Mouse (Mus musculus) kidney, postnatal 0 days (tissue): ENCODE measurements around the gene Obscn. TPM values are rescaled to one million over a fixed set of nuclear protein-coding genes. Genes with fewer than 3 reads are reported as not detected.

Experiments
- ATAC-seq: fragments of 200-750 bp; cut with Nextera tagmentation; replicated peaks from 2 replicates; pipeline ENCODE4 v1.8.0; 2017; ENCODE audit warnings: low read depth, moderate number of reproducible peaks, moderate TSS enrichment, moderate library complexity; ENCODE audit not compliant: low FRiP score
- DNase-seq: peaks from one replicate; pipeline ENCODE4 v3.0.0-alpha.2; 2016; ENCODE audit warnings: low spot score
- H3K27ac ChIP-seq: fragments of 300-500 bp; sonication (generic); 2 replicates; pipeline ENCODE4 v1.5.1; 2014; ENCODE audit warnings: mild to moderate bottlenecking
- H3K27me3 ChIP-seq: fragments of 300-500 bp; sonication (generic); 2 replicates; pipeline ENCODE4 v1.6.1; 2014; ENCODE audit warnings: low read length, mixed read lengths; ENCODE audit not compliant: insufficient read depth
- H3K36me3 ChIP-seq: fragments of 300-500 bp; sonication (generic); 2 replicates; pipeline ENCODE4 v1.6.1; 2014; ENCODE audit warnings: low read length, mixed read lengths; ENCODE audit not compliant: insufficient read depth
- H3K4me1 ChIP-seq: fragments of 300-500 bp; sonication (generic); replicated peaks from 2 replicates; pipeline ENCODE4 v1.6.1; 2014; ENCODE audit warnings: antibody characterized with exemption, low read length, mixed read lengths; ENCODE audit not compliant: insufficient read depth
- H3K4me2 ChIP-seq: fragments of 300-500 bp; sonication (generic); 2 replicates; pipeline ENCODE4 v1.6.1; 2014; ENCODE audit warnings: mild to moderate bottlenecking, low read length, moderate library complexity, mixed read lengths
- H3K4me3 ChIP-seq: fragments of 300-500 bp; sonication (generic); replicated peaks from 2 replicates; pipeline ENCODE4 v1.5.1; 2014; ENCODE audit warnings: low read depth, low read length
- H3K9ac ChIP-seq: fragments of 300-500 bp; sonication (generic); 2 replicates; pipeline ENCODE4 v1.6.1; 2014; ENCODE audit warnings: low read depth, low read length
- H3K9me3 ChIP-seq: fragments of 300-500 bp; sonication (generic); replicated peaks from 2 replicates; pipeline ENCODE4 v1.6.1; 2016; ENCODE audit warnings: low read length, inconsistent platforms, mixed read lengths
- CTCF ChIP-seq: IDR thresholded peaks from 2 replicates; pipeline ENCODE4 v1.5.1; 2016; ENCODE audit warnings: antibody characterized with exemption, low read depth, mild to moderate bottlenecking, moderate library complexity
- WGBS: fragments of 180-500 bp; shearing (Covaris S2); extraction: QIAGEN DNeasy Blood & Tissue Kit; methylation state at CpG from one replicate; pipeline ENCODE4 v1.1.7; 2014; 5-methylcytosine and 5-hydroxymethylcytosine counted together
- polyA plus RNA-seq: library from polyadenylated mRNA; unstranded; fragments of >200 nt; fragmentation: Nextera tagmentation; extraction: Ambion mirVana; gene quantifications from 2 replicates; pipeline ENCODE4 v1.2.1, GENCODE M21; 2015

The Obscn gene
- polyA plus RNA-seq, 1 experiment from 2014 or later, result 0.20 TPM

DNA sequence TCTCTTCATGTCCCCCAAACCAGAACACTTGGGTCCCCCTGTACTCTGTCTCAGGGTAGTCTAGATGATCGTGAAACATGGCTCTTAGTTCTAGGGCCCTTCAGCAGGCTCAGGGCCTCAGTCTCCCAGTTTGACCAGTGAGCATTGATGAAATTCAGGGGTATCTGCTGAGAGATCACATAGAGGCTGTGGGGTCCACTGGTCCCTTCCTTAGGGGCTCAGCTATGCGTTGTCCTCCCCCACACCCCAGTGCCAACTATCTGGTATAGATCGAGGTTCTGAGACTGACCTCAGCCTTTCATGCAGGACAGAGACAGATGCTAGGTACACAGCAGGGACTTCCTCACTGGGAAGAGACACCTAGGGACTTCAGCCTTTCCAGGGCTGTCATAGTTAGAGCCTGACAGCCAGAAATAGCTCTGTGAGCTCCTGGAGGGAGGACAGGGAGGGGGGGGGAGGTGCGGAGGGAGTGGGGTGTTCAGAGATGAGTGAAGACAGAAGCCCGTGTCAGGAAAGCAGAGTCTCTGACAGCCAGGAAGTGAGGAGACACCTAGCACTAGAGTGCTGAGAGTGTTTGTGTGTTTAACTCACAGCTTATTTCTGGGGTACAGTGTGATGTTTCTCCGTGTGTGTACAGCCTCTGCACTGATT lies 152.4 kb downstream of the Obscn start:
- no peak for DNase-seq
- no peaks in the 10 kb centered on the region for H3K9me3 ChIP-seq
- peaks cover 22% of the 10 kb centered on the region; the same call in 1 of the 2 replicates for H3K4me1 ChIP-seq
- no peak overlapping the region for H3K4me2 ChIP-seq
- H3K27ac ChIP-seq, result no peak overlapping the region
- no peak for ATAC-seq
- H3K4me3 ChIP-seq, result no peak overlapping the region
- peaks cover 37% of the 10 kb centered on the region for H3K36me3 ChIP-seq
- H3K27me3 ChIP-seq, result no peaks in the 10 kb centered on the region
- no peak for TF ChIP-seq CTCF
- no peak overlapping the region for H3K9ac ChIP-seq
- 83% methylated on average over 6 of the region's 6 CpGs for WGBS

DNA sequence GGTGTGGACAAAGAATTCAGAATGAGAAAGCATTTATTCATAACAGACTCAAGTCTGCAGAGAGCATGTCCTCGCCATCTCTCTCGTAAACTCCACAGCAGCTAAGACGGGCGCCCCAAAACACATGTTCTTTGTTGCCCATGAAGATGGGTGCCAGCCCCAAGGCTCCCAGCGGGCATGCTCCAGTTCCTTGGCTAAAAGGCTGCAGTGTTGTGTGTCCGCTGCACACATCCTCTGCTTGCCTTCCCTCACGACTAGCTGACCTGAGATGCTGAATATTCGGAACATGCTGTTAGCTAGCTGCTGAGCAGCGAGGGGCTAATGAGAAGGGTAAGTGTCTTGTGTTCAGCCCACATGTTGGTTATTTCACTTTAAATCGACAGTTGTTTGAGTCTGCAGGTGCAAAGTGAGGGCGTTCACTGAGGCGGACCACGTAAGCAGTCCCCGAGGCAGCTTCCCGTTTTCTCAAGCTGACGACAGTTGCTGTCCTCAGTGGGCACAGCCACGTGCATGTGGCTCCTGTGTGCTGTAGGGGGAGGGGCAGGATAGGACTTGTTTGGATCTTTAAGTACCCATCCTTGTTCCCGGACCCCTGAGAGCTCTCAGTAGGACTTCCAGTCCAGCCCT lies 153.6 kb downstream of the Obscn start:
- no peak for ATAC-seq
- H3K9me3 ChIP-seq, result no peaks in the 10 kb centered on the region
- TF ChIP-seq CTCF, result no peak
- no peak for DNase-seq
- no peak overlapping the region; the same call in 1 of the 2 replicates for H3K27ac ChIP-seq
- no peaks in the 10 kb centered on the region for H3K27me3 ChIP-seq
- 86% methylated on average over 18 of the region's 18 CpGs for WGBS
- no peak overlapping the region for H3K4me3 ChIP-seq
- H3K4me2 ChIP-seq, result no peak overlapping the region
- peaks cover 29% of the 10 kb centered on the region for H3K36me3 ChIP-seq
- H3K4me1 ChIP-seq, result peaks cover 24% of the 10 kb centered on the region; the same call in 1 of the 2 replicates
- H3K9ac ChIP-seq, result no peak overlapping the region

DNA sequence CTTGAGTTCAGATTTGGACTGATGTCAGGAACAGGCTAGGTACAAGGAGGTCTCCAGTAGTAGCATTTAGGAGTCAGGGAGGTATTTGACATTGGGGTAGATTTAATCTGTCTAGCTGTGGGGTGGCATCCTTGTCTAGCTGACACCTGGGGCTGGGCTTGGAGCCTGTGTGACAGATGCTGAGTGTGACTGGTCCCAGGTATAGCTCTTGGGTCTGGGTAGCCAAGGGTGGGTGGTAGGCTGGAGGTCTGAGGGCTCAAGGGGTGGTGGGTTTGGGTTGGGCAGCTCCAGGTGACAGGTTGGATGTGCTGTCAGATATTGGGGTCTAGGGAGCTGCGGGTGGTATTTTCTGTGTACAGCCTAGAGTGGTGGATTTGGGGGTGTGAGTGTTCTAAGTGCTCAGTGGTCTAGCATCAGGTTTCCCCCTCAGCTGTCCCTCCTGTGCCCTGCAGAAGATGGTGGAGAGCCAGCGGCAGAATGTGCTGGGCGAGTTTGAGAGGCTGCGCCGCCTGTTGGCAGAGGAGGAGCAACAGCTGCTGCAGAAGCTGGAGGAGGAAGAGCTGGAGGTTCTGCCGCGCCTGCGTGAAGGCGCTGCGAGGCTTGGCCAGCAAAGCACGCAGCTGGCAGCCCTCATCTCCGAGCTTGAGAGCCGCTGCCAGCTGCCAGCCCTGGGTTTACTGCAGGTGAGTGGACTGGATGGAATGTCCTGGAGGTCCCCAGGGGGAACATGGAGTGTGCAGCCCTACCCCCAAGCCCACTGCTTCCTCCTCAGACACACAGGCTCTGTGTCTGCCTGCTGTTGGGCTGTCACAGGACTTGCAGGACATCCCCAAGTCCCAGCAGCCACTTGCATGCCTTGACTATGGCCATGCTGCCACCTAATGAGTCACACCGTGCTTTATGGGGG lies 154.4 kb downstream of the Obscn start:
- DNase-seq (peak; percentile 75), ATAC-seq (no peak)
- no peak overlapping the region for H3K4me3 ChIP-seq
- 44% methylated on average over 14 of the region's 14 CpGs for WGBS
- H3K27ac ChIP-seq, result no peak overlapping the region; the same call in 1 of the 2 replicates
- H3K36me3 ChIP-seq, result peaks cover 22% of the 10 kb centered on the region
- peaks cover 24% of the 10 kb centered on the region; the same call in 1 of the 2 replicates for H3K4me1 ChIP-seq
- peak; percentile 68 for TF ChIP-seq CTCF
- H3K9ac ChIP-seq, result no peak overlapping the region
- H3K4me2 ChIP-seq, result no peak overlapping the region
- no peaks in the 10 kb centered on the region for H3K9me3 ChIP-seq
- no peaks in the 10 kb centered on the region for H3K27me3 ChIP-seq

- DNase-seq, result peak; percentile 29
- Histone ChIP-seq H3K36me3 (peaks cover 22% of the 10 kb centered on the region), H3K4me2 (no peak overlapping the region), H3K4me3 (no peak overlapping the region), H3K27ac (no peak overlapping the region), H3K4me1 (peaks cover 24% of the 10 kb centered on the region; the same call in 1 of the 2 replicates), H3K27me3 (no peaks in the 10 kb centered on the region), H3K9ac (no peak overlapping the region), H3K9me3 (no peaks in the 10 kb centered on the region)
- no peak for ATAC-seq
- 49% methylated on average over 5 of the region's 5 CpGs for WGBS
- peak; percentile 33; the same call in 1 of the 2 replicates for TF ChIP-seq CTCF
Measured at GRCm38 (mm10) chr11:58980381-58980990, 155.7 kb downstream of the Obscn start.

DNA sequence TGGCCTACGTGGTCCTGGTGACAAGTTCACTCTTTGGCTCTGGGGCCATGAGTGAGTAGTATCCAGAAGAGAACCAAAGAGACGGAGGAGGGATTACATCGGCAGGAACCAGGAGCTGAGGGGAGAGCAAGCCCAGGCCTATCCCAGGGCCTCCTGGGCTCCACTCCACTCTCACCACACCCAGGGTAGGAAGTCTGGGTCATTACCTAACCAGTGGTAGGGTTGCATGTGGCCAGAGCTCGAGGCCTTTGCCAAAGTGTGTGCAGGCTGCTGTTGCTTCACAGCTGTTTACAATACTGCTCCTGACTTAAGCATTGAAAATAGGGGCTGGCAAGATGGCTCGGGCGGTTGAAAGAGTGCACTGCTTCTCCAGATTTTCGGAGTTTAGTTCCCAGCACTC lies 156.5 kb downstream of the Obscn start:
- Histone ChIP-seq H3K9ac (peak overlapping the region; percentile 49), H3K9me3 (no peaks in the 10 kb centered on the region), H3K27me3 (no peaks in the 10 kb centered on the region), H3K4me1 (peaks cover 24% of the 10 kb centered on the region; the same call in 1 of the 2 replicates), H3K27ac (0 out of 2 replicates have a peak overlapping the region, but pooled peaks have one; percentile 19), H3K4me3 (peak overlapping the region; percentile 67; the same call in 1 of the 2 replicates), H3K4me2 (peak overlapping the region; percentile 95), H3K36me3 (peaks cover 15% of the 10 kb centered on the region)
- DNase-seq (no peak), ATAC-seq (no peak)
- TF ChIP-seq CTCF, result no peak
- 63% methylated on average over 7 of the region's 7 CpGs for WGBS
